Mouse (Mus musculus) kidney, embryonic 16.5 days (tissue): ENCODE results near the gene Tenm3. TPM values are rescaled to one million over a fixed set of nuclear protein-coding genes. Genes with fewer than 3 reads are reported as not detected.

Source experiments
- ATAC-seq: fragments of 200-750 bp; cut with Nextera tagmentation; 2 replicates; pipeline ENCODE4 v1.8.0; 2017; ENCODE audit warnings: moderate TSS enrichment; ENCODE audit not compliant: low FRiP score, low TSS enrichment
- H3K27ac ChIP-seq: fragments of 300-500 bp; sonication (generic); 2 replicates; pipeline ENCODE4 v1.5.1; 2014; ENCODE audit warnings: low read length
- H3K27me3 ChIP-seq: fragments of 300-500 bp; sonication (generic); 2 replicates; pipeline ENCODE4 v1.6.1; 2014; ENCODE audit warnings: low read length, control low read depth, mixed read lengths; ENCODE audit not compliant: insufficient read depth
- H3K36me3 ChIP-seq: fragments of 300-500 bp; sonication (generic); 2 replicates; pipeline ENCODE4 v1.6.1; 2014; ENCODE audit warnings: low read length, control low read depth, mixed read lengths; ENCODE audit not compliant: insufficient read depth
- H3K4me1 ChIP-seq: fragments of 300-500 bp; sonication (generic); 2 replicates; pipeline ENCODE4 v1.6.1; 2014; ENCODE audit warnings: low read length, control low read depth, mixed read lengths; ENCODE audit not compliant: insufficient read depth
- H3K4me2 ChIP-seq: fragments of 300-500 bp; sonication (generic); replicated peaks from 2 replicates; pipeline ENCODE4 v1.6.1; 2014; ENCODE audit warnings: low read depth, low read length
- H3K4me3 ChIP-seq: fragments of 300-500 bp; sonication (generic); 2 replicates; pipeline ENCODE4 v1.5.1; 2014; ENCODE audit warnings: mild to moderate bottlenecking, low read length
- H3K9ac ChIP-seq: fragments of 300-500 bp; sonication (generic); replicated peaks from 2 replicates; pipeline ENCODE4 v1.6.1; 2014; ENCODE audit warnings: low read length
- H3K9me3 ChIP-seq: fragments of 300-500 bp; sonication (generic); 2 replicates; pipeline ENCODE4 v1.6.1; 2016; ENCODE audit warnings: low read length, control low read depth
- WGBS: fragments of 180-500 bp; shearing (Covaris S2); extraction: QIAGEN DNeasy Blood & Tissue Kit; methylation state at CpG from one replicate; pipeline ENCODE4 v1.1.7; 2014; 5-methylcytosine and 5-hydroxymethylcytosine counted together
- polyA plus RNA-seq: library from polyadenylated mRNA; unstranded; fragments of >200 nt; fragmentation: Nextera tagmentation; extraction: Ambion mirVana; gene quantifications from 2 replicates; pipeline ENCODE4 v1.2.1, GENCODE M21; 2015

Tenm3 gene
- polyA plus RNA-seq, 1 experiment from 2014 or later, result 20.3 TPM

DNA sequence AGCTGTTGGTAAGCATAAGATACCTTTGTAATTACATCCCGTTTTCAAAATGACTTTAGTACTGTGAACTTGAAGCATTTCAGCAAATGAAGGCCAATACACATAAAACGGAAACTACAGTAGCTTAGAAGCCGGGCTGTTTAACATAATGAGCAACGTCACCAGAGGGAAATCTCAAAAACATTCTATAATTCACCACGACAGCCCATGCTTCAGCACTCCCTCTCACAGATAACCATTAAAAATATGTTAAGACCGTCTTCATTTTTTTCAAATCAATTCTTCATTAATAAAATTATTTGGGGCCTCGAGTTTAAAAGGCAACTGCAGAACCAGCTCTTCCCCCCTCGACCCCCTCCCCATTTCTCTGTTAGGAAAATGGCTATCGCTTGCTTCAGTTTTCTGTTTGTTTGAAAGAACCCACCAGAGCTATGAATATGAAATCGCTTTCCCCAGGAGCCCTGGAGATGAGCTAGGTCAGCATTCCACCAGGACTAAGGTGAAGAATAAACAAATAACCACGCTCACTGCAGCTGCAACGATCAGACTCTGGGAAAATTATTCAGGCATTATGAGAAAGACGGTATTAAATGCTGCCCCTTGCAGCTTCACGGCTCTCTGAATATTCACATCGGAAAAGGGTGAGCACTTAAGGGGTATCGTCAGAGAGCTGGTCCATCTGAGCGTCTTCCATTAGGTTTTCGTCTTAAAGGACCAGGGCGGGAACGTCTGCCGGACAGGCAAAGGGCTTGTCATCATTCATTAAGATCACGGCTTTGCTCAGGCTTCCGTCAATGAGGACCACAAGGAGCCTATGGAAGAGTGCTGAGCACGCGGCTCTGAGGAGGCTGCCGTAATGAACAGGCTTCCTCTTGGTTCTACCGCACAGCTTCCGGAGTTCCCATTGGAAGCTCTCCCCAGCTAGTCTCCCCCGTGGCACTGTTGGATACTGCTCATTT lies 334.8 kb downstream of the Tenm3 start:
- Histone ChIP-seq H3K4me3 (peak overlapping the region; percentile 24), H3K36me3 (no peaks in the 10 kb centered on the region), H3K4me2 (peak overlapping the region; percentile 50), H3K9ac (no peak overlapping the region), H3K9me3 (no peaks in the 10 kb centered on the region; the same call in 1 of the 2 replicates), H3K27me3 (no peaks in the 10 kb centered on the region), H3K4me1 (peaks cover 28% of the 10 kb centered on the region), H3K27ac (no peak overlapping the region)
- ATAC-seq, result no peak
- 43% methylated on average over 29 of the region's 29 CpGs for WGBS

DNA sequence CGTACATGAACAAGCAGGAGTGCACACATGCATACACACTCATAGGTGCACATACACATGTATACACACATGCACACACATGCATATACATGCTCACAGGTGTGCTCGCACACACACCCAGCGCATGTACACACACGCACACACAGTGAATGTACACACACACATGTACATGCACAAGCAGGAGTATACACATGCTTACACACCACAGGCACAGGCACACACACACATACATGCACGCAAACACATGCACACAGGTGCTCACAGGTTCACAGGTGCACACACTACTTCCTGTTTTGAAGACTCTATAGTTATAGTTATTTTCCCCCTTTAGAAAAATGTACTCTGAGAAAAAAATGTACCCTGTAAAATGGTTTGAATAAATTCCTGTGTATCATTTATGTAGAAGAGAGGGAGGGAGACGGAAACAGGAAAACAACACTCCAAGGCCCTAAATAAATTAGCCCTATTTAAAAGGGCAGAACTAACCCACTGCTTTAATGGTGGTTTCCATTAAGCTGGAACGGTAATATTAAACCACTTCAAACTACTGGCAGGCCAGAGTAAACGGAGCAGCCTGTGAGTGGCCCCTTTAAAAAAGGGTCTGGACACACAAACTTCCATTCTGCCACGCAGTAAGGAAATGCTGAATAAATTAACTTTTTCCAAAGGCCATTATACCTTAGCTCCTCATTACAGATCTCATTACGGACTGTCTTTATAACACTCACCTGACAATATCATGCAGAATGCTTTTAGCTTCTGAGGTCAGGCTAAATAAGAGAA lies 335.8 kb downstream of the Tenm3 start:
- Histone ChIP-seq H3K4me1 (peaks cover 26% of the 10 kb centered on the region), H3K9ac (no peak overlapping the region), H3K4me3 (no peak overlapping the region), H3K27ac (no peak overlapping the region), H3K36me3 (no peaks in the 10 kb centered on the region), H3K9me3 (no peaks in the 10 kb centered on the region; the same call in 1 of the 2 replicates), H3K27me3 (no peaks in the 10 kb centered on the region), H3K4me2 (no peak overlapping the region)
- whole genome bisulfite sequencing, result 59% methylated on average over 10 of the region's 10 CpGs
- ATAC-seq, result peak; percentile 36; the same call in 1 of the 2 replicates

DNA sequence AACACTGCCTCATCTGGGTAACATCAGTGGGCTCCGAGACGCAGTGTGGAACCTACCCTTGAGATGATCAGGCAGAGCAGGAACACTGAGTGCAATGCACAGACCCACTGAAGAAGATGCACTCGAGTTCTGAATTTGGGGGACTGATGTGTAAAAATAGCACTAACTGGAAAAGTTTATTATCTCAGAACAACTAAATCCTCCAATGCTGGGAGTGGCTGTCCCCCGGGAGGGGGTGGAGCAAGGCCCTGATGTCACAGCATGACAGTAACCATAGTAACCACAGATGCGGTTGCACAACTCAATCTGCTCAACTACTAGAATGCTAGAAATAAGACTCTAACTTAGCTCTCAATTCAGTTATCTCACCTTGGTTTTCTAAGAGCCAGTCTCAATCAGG lies 351.3 kb downstream of the Tenm3 start:
- H3K4me2 ChIP-seq, result no peak overlapping the region
- no peak overlapping the region for H3K27ac ChIP-seq
- 87% methylated on average over 5 of the region's 5 CpGs for WGBS
- peaks cover 13% of the 10 kb centered on the region for H3K4me1 ChIP-seq
- no peaks in the 10 kb centered on the region for H3K27me3 ChIP-seq
- no peaks in the 10 kb centered on the region for H3K9me3 ChIP-seq
- H3K4me3 ChIP-seq, result no peak overlapping the region
- H3K9ac ChIP-seq, result no peak overlapping the region
- no peak for ATAC-seq
- no peaks in the 10 kb centered on the region for H3K36me3 ChIP-seq

DNA sequence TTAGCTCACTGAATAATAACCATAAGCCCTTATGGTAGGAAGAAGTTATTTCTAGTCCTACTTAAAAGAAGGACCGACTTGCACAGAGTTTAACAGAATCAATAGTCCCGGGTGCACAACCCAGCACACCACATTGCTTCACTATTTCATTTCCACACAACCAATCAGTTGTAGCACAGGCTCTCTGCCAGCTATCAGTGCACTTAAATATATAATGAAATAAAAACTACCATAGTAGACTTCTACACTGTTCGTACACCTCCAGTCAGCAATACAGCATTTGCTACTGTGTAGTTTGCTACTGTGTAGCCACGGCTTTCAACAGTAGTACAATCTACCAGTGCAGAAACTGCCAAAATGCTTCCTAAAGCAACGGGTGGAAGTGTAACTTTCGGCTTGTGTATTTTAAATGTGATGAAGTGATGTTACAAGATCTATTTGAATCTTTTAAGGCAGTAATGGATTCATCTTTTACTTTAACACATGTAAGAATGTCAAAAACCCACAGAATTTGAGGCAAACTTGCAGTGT lies 353.1 kb downstream of the Tenm3 start:
- Histone ChIP-seq H3K9me3 (no peaks in the 10 kb centered on the region), H3K4me1 (peaks cover 13% of the 10 kb centered on the region), H3K4me3 (no peak overlapping the region), H3K9ac (no peak overlapping the region), H3K27ac (no peak overlapping the region), H3K4me2 (no peak overlapping the region), H3K27me3 (no peaks in the 10 kb centered on the region), H3K36me3 (no peaks in the 10 kb centered on the region)
- ATAC-seq, result no peak
- 90% methylated on average over 6 of the region's 6 CpGs for WGBS

DNA sequence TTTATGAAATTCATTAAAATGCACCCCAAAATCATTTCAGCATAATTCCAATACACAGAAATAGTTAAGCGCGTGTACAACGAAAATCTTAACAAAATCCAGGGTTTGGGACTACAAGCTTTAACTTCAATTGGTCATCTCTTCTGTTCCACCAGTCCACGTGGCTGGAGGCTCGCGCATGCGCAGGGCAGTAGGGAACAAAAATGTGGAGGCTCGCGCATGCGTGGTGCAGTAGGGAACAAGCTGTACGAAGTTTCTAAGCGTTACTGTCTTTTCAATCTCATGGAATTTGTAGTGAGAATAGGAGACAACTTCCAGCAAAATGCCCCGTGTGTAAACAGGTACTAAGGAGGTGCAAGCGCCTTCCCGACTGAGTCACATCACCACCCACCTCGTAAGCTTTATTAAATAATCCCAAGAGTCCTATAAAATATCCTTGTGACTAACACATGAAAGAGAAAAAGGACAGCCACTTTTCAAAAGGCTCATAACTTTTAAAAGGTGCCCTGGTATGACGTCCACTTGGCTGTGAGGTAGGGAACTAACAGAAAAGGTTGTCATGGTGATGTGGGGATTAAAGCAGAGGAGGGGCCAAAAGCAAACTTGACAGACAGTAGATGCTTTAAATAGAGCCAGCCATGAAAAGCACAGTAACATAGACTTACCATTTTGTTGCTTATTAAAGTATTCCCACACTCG lies 353.7 kb downstream of the Tenm3 start:
- Histone ChIP-seq H3K4me1 (peaks cover 13% of the 10 kb centered on the region), H3K4me2 (no peak overlapping the region), H3K9ac (no peak overlapping the region), H3K27ac (no peak overlapping the region), H3K27me3 (no peaks in the 10 kb centered on the region), H3K4me3 (no peak overlapping the region), H3K36me3 (no peaks in the 10 kb centered on the region), H3K9me3 (no peaks in the 10 kb centered on the region)
- no peak for ATAC-seq
- WGBS, result 84% methylated on average over 18 of the region's 18 CpGs

DNA sequence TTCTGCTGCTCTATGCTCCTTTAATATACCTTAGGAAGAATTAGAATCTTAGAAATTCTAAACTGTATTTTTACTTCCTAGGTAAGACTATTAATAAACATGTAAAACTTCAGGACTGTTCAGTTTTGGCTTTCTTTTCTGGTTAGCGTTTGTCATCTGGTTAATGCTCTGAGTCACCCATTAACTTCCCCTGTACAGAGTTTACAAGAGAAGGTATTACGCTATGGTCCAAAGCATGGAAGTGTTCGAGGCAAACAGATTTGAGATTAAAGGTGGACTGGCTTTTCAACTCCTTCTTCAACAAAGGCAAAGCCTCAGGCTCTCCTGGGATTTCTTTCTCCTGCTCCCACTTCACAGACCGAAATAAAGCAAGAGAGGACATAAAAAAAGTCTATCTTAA lies 354.3 kb downstream of the Tenm3 start:
- Histone ChIP-seq H3K27ac (no peak overlapping the region), H3K36me3 (no peaks in the 10 kb centered on the region), H3K4me1 (peaks cover 13% of the 10 kb centered on the region), H3K4me2 (no peak overlapping the region), H3K9ac (no peak overlapping the region), H3K27me3 (no peaks in the 10 kb centered on the region), H3K9me3 (no peaks in the 10 kb centered on the region), H3K4me3 (no peak overlapping the region)
- WGBS, result 46% methylated on average over 4 of the region's 4 CpGs
- ATAC-seq, result no peak; the same call in 1 of the 2 replicates

DNA sequence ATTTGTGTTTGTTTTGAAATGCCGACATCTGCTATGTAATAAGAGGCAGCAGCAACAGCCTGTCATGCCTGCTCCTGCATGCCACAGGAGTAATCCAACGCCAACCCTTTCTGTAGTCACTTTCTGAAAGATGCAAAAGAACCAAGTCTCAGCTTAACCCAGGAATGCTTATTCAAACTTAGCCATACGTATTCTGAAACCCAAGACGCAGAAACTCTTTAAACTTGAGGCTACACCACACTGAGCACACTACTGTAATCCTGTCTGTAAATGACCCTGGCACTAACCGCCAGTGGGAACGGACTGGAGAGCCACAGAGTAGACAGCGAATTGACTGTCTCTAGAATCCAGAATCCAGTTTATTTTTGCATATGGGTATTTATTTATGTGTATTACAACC lies 354.9 kb downstream of the Tenm3 start:
- peak overlapping the region; percentile 25; the same call in 1 of the 2 replicates for H3K4me2 ChIP-seq
- H3K9me3 ChIP-seq, result no peaks in the 10 kb centered on the region
- 43% methylated on average over 7 of the region's 7 CpGs for WGBS
- no peak overlapping the region for H3K27ac ChIP-seq
- peaks cover 13% of the 10 kb centered on the region for H3K4me1 ChIP-seq
- H3K9ac ChIP-seq, result no peak overlapping the region
- H3K4me3 ChIP-seq, result no peak overlapping the region
- ATAC-seq, result peak; percentile 77; the same call in 1 of the 2 replicates
- H3K36me3 ChIP-seq, result no peaks in the 10 kb centered on the region
- no peaks in the 10 kb centered on the region for H3K27me3 ChIP-seq

DNA sequence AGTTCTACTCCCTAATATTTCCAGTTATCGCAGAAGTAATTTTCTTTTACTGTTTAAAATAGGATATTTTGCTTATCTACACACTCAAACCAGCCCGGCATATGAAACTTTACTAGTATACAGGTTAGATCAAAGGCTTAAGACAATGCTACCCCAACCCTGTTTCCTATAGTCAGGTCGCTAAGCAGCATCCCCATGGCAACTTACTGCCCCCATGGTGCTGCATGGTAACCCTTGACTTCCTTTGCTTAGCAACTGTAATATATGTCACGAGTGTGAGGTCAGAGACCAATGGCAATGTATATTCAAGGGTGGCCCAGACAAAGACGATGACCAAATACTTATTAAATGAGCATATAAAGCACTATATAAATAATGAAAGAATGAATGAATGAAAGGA lies 359.6 kb downstream of the Tenm3 start:
- Histone ChIP-seq H3K4me1 (peaks cover 21% of the 10 kb centered on the region), H3K27me3 (no peaks in the 10 kb centered on the region)

More for the DNA sequence above, 359.6 kb downstream of the Tenm3 start:
- no peaks in the 10 kb centered on the region for H3K36me3 ChIP-seq
- WGBS, result 74% methylated on average over 5 of the region's 5 CpGs
- ATAC-seq, result peak; percentile 39; the same call in 1 of the 2 replicates
- H3K9ac ChIP-seq, result no peak overlapping the region
- no peak overlapping the region for H3K27ac ChIP-seq
- no peak overlapping the region for H3K4me2 ChIP-seq
- H3K9me3 ChIP-seq, result no peaks in the 10 kb centered on the region
- no peak overlapping the region for H3K4me3 ChIP-seq
